Mouse (Mus musculus): Measurements from ENCODE around the gene Tnnt1. TPM values are rescaled to one million over a fixed set of nuclear protein-coding genes. Genes with fewer than 3 reads are reported as not detected.
A peak's percentile ranks its signal among the peaks of the same experiment; 100 is the strongest.

Gene Tnnt1
- polyA plus RNA-seq, 1 experiment from 2014 or later = 190 TPM

GRCm38 (mm10) chr7:4502421-4503090 lies 13.6 kb downstream of the Tnnt1 start:
- WGBS = 11% methylated on average over 14 of the region's 14 CpGs
- H3K9me3 ChIP-seq (replicated peaks; ENCODE audit: control insufficient read depth, low read length) = no peaks in the 10 kb centered on the region
- no peak for ATAC-seq (replicated peaks; ENCODE audit: extremely low read depth, insufficient read depth, low FRiP score)
- no peaks in the 10 kb centered on the region for H3K27me3 ChIP-seq (ENCODE audit: control insufficient read depth, insufficient read depth, low read length)
- H3K4me2 ChIP-seq (ENCODE audit: low read depth, low read length) = peak overlapping the region; percentile 87
- peak overlapping the region; percentile 93 for H3K27ac ChIP-seq (ENCODE audit: low read length)
- peak overlapping the region; percentile 83 for H3K9ac ChIP-seq (ENCODE audit: low read length)
- 0 out of 2 replicates have a peak, but pooled peaks cover 2% of the 10 kb centered on the region for H3K36me3 ChIP-seq (ENCODE audit: control insufficient read depth, insufficient read depth)
- peaks cover 40% of the 10 kb centered on the region for H3K4me1 ChIP-seq (ENCODE audit: control insufficient read depth, insufficient read depth, low read length)
- H3K4me3 ChIP-seq (ENCODE audit: low read length) = peak overlapping the region; percentile 84

- H3K4me1 ChIP-seq (ENCODE audit: control insufficient read depth, insufficient read depth, low read length) = peaks cover 41% of the 10 kb centered on the region
- ATAC-seq (replicated peaks; ENCODE audit: extremely low read depth, insufficient read depth, low FRiP score) = peak; percentile 88
- peak within 1 kb of the TSS; percentile 84 for H3K4me3 ChIP-seq (ENCODE audit: low read length)
- H3K27ac ChIP-seq (ENCODE audit: low read length) = peak within 1 kb of the TSS; percentile 93
- H3K9ac ChIP-seq (ENCODE audit: low read length) = peak within 1 kb of the TSS; percentile 83
- H3K4me2 ChIP-seq (ENCODE audit: low read depth, low read length) = peak within 1 kb of the TSS; percentile 87
- 0 out of 2 replicates have a peak, but pooled peaks cover 2% of the 10 kb centered on the region for H3K36me3 ChIP-seq (ENCODE audit: control insufficient read depth, insufficient read depth)
- no peaks in the 10 kb centered on the region for H3K9me3 ChIP-seq (replicated peaks; ENCODE audit: control insufficient read depth, low read length)
- no peaks in the 10 kb centered on the region for H3K27me3 ChIP-seq (ENCODE audit: control insufficient read depth, insufficient read depth, low read length)
- 1% methylated on average over 62 of the region's 62 CpGs for WGBS
Observed at GRCm38 (mm10) chr7:4501558-4502397, 14.4 kb downstream of the Tnnt1 start, which contains the start of gene Ppp1r12c. Gene Ppp1r12c (minus strand): TSS chr7:4501680.

- ATAC-seq (replicated peaks; ENCODE audit: extremely low read depth, insufficient read depth, low FRiP score) = peak; percentile 14
- H3K27ac ChIP-seq (ENCODE audit: low read length) = peak overlapping the region; percentile 93
- H3K9me3 ChIP-seq (replicated peaks; ENCODE audit: control insufficient read depth, low read length) = no peaks in the 10 kb centered on the region
- no peaks in the 10 kb centered on the region for H3K27me3 ChIP-seq (ENCODE audit: control insufficient read depth, insufficient read depth, low read length)
- H3K4me1 ChIP-seq (ENCODE audit: control insufficient read depth, insufficient read depth, low read length) = peaks cover 41% of the 10 kb centered on the region
- H3K9ac ChIP-seq (ENCODE audit: low read length) = peak overlapping the region; percentile 83
- WGBS = under 1% methylated on average over 30 of the region's 52 CpGs
- H3K4me2 ChIP-seq (ENCODE audit: low read depth, low read length) = peak overlapping the region; percentile 87
- peaks cover 3% of the 10 kb centered on the region; the same call in 1 of the 2 replicates for H3K36me3 ChIP-seq (ENCODE audit: control insufficient read depth, insufficient read depth)
- H3K4me3 ChIP-seq (ENCODE audit: low read length) = peak overlapping the region; percentile 84
Observed at GRCm38 (mm10) chr7:4500892-4501471, 15.2 kb downstream of the Tnnt1 start.

- no peaks in the 10 kb centered on the region for H3K9me3 ChIP-seq (replicated peaks; ENCODE audit: control insufficient read depth, low read length)
- 73% methylated on average over 4 of the region's 4 CpGs for WGBS
- H3K4me1 ChIP-seq (ENCODE audit: control insufficient read depth, insufficient read depth, low read length) = peaks cover 38% of the 10 kb centered on the region
- no peaks in the 10 kb centered on the region for H3K27me3 ChIP-seq (ENCODE audit: control insufficient read depth, insufficient read depth, low read length)
- peaks cover 10% of the 10 kb centered on the region for H3K36me3 ChIP-seq (ENCODE audit: control insufficient read depth, insufficient read depth)
- H3K4me2 ChIP-seq (ENCODE audit: low read depth, low read length) = peak overlapping the region; percentile 87
- peak overlapping the region; percentile 84; the same call in 1 of the 2 replicates for H3K4me3 ChIP-seq (ENCODE audit: low read length)
- H3K27ac ChIP-seq (ENCODE audit: low read length) = peak overlapping the region; percentile 38
- ATAC-seq (replicated peaks; ENCODE audit: extremely low read depth, insufficient read depth, low FRiP score) = no peak
- H3K9ac ChIP-seq (ENCODE audit: low read length) = peak overlapping the region; percentile 40
Observed at GRCm38 (mm10) chr7:4499034-4499433, 17.1 kb downstream of the Tnnt1 start.

GRCm38 (mm10) chr7:4498251-4498650 lies 17.9 kb downstream of the Tnnt1 start:
- Histone ChIP-seq H3K9ac (ENCODE audit: low read length) (0 out of 2 replicates have a peak overlapping the region, but pooled peaks have one; percentile 10), H3K4me3 (ENCODE audit: low read length) (peak overlapping the region; percentile 15; the same call in 1 of the 2 replicates), H3K4me2 (ENCODE audit: low read depth, low read length) (peak overlapping the region; percentile 87), H3K36me3 (ENCODE audit: control insufficient read depth, insufficient read depth) (peaks cover 10% of the 10 kb centered on the region), H3K27me3 (ENCODE audit: control insufficient read depth, insufficient read depth, low read length) (no peaks in the 10 kb centered on the region), H3K4me1 (ENCODE audit: control insufficient read depth, insufficient read depth, low read length) (peaks cover 39% of the 10 kb centered on the region), H3K9me3 (replicated peaks; ENCODE audit: control insufficient read depth, low read length) (no peaks in the 10 kb centered on the region), H3K27ac (ENCODE audit: low read length) (peak overlapping the region; percentile 38)
- ATAC-seq (replicated peaks; ENCODE audit: extremely low read depth, insufficient read depth, low FRiP score) = 0 out of 2 replicates have a peak, but pooled peaks have one; percentile 4
- 16% methylated on average over 9 of the region's 9 CpGs for WGBS

- 0 out of 2 replicates have a peak overlapping the region, but pooled peaks have one; percentile 28 for H3K9ac ChIP-seq (ENCODE audit: low read length)
- H3K36me3 ChIP-seq (ENCODE audit: control insufficient read depth, insufficient read depth) = peaks cover 10% of the 10 kb centered on the region
- no peaks in the 10 kb centered on the region for H3K9me3 ChIP-seq (replicated peaks; ENCODE audit: control insufficient read depth, low read length)
- no peak for ATAC-seq (replicated peaks; ENCODE audit: extremely low read depth, insufficient read depth, low FRiP score)
- peak overlapping the region; percentile 87; the same call in 1 of the 2 replicates for H3K4me2 ChIP-seq (ENCODE audit: low read depth, low read length)
- H3K27me3 ChIP-seq (ENCODE audit: control insufficient read depth, insufficient read depth, low read length) = no peaks in the 10 kb centered on the region
- WGBS = 86% methylated on average over 9 of the region's 9 CpGs
- H3K4me1 ChIP-seq (ENCODE audit: control insufficient read depth, insufficient read depth, low read length) = peaks cover 45% of the 10 kb centered on the region
- no peak overlapping the region for H3K27ac ChIP-seq (ENCODE audit: low read length)
- no peak overlapping the region for H3K4me3 ChIP-seq (ENCODE audit: low read length)
Observed at GRCm38 (mm10) chr7:4497271-4497903, 18.8 kb downstream of the Tnnt1 start.

GRCm38 (mm10) chr7:4496468-4496867 lies 19.7 kb downstream of the Tnnt1 start:
- no peaks in the 10 kb centered on the region for H3K27me3 ChIP-seq (ENCODE audit: control insufficient read depth, insufficient read depth, low read length)
- H3K9me3 ChIP-seq (replicated peaks; ENCODE audit: control insufficient read depth, low read length) = no peaks in the 10 kb centered on the region
- H3K4me3 ChIP-seq (ENCODE audit: low read length) = no peak overlapping the region
- H3K4me1 ChIP-seq (ENCODE audit: control insufficient read depth, insufficient read depth, low read length) = peaks cover 49% of the 10 kb centered on the region
- H3K4me2 ChIP-seq (ENCODE audit: low read depth, low read length) = no peak overlapping the region
- peaks cover 10% of the 10 kb centered on the region for H3K36me3 ChIP-seq (ENCODE audit: control insufficient read depth, insufficient read depth)
- H3K9ac ChIP-seq (ENCODE audit: low read length) = no peak overlapping the region
- 88% methylated on average over 3 of the region's 3 CpGs for WGBS
- no peak overlapping the region for H3K27ac ChIP-seq (ENCODE audit: low read length)
- ATAC-seq (replicated peaks; ENCODE audit: extremely low read depth, insufficient read depth, low FRiP score) = no peak

- Histone ChIP-seq H3K9ac (ENCODE audit: low read length) (no peak overlapping the region), H3K4me3 (ENCODE audit: low read length) (no peak overlapping the region), H3K9me3 (replicated peaks; ENCODE audit: control insufficient read depth, low read length) (no peaks in the 10 kb centered on the region), H3K4me2 (ENCODE audit: low read depth, low read length) (no peak overlapping the region), H3K27me3 (ENCODE audit: control insufficient read depth, insufficient read depth, low read length) (no peaks in the 10 kb centered on the region), H3K36me3 (ENCODE audit: control insufficient read depth, insufficient read depth) (peaks cover 18% of the 10 kb centered on the region), H3K4me1 (ENCODE audit: control insufficient read depth, insufficient read depth, low read length) (peaks cover 36% of the 10 kb centered on the region), H3K27ac (ENCODE audit: low read length) (no peak overlapping the region)
- WGBS = 59% methylated on average over 1 of the region's 1 CpGs
- no peak for ATAC-seq (replicated peaks; ENCODE audit: extremely low read depth, insufficient read depth, low FRiP score)
Observed at GRCm38 (mm10) chr7:4493991-4494390, 22.2 kb downstream of the Tnnt1 start.
